Mouse (Mus musculus): ENCODE measurements at regions not wholly inside any gene's neighbourhood (a gene's known extent, or its start where the extent isn't known, plus 50 kb on each side); places are given as distances from the start of the nearest gene placed in this dataset.

DNA sequence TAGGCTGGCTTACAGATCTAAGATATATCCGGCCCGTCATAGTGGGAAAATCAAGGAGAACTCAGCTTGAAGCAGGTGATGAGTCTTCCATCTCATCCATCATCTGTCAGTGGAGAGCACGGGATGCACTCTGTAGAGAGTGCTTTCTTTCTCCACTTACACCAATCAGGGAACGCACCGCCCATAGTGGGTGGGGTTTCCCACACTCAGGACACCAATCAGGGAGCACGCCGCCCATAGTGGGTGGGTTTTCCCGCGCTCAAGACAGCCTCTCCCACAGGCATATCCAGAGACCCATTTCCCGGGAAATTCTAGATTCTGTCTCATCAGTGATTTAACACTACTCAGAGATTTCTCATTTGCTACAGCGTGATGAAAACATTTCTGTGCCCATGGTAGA, 83.5 kb upstream of the Sorcs3 start:
- no peak overlapping the region for H3K4me3 ChIP-seq (replicated peaks; ENCODE audit: insufficient read depth, low read depth, low read length)
- H3K27ac ChIP-seq (ENCODE audit: insufficient read depth, low read length), result no peak overlapping the region
- H3K27me3 ChIP-seq (ENCODE audit: control insufficient read depth, insufficient read depth, low read length), result no peaks in the 10 kb centered on the region
- H3K4me1 ChIP-seq (ENCODE audit: control insufficient read depth, insufficient read depth, low read length), result no peaks in the 10 kb centered on the region
- TF ChIP-seq CTCF (IDR thresholded peaks at IDR 0.05; ENCODE audit: borderline replicate concordance, insufficient read depth, low read depth, low read length) (no peak), POLR2A (IDR thresholded peaks at IDR 0.05; ENCODE audit: borderline replicate concordance, insufficient read depth, low read length) (no peak)
- DNase-seq, result no peak
- 90% methylated on average over 11 of the region's 11 CpGs for WGBS

DNA sequence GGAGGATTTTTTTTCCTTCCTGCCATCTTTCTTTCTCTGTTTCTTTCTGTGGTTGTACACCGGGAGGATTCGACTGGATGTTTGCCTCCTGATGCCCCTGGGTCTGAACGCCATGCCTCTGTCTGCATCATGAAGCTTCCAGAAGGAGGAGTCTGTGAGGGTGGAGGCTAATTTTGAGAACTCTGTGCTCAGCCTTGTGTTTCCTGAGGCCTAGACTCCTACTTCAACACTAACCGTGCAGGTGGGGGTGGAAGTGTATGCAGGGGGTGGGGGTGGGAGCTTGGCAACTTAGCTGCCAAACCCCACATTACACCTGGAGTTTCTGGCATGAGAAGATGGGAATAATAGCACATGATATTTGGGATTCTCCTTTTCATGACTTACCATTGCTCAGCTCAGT, 82.0 kb upstream of the Sorcs3 start:
- 66% methylated on average over 4 of the region's 4 CpGs for WGBS
- H3K27me3 ChIP-seq (ENCODE audit: control insufficient read depth, insufficient read depth, low read length), result no peaks in the 10 kb centered on the region
- no peak overlapping the region for H3K4me3 ChIP-seq (replicated peaks; ENCODE audit: insufficient read depth, low read depth, low read length)
- H3K4me1 ChIP-seq (ENCODE audit: control insufficient read depth, insufficient read depth, low read length), result no peaks in the 10 kb centered on the region
- TF ChIP-seq CTCF (IDR thresholded peaks at IDR 0.05; ENCODE audit: borderline replicate concordance, insufficient read depth, low read depth, low read length), result no peak
- TF ChIP-seq POLR2A (IDR thresholded peaks at IDR 0.05; ENCODE audit: borderline replicate concordance, insufficient read depth, low read length), result no peak
- no peak overlapping the region for H3K27ac ChIP-seq (ENCODE audit: insufficient read depth, low read length)
- no peak for DNase-seq

DNA sequence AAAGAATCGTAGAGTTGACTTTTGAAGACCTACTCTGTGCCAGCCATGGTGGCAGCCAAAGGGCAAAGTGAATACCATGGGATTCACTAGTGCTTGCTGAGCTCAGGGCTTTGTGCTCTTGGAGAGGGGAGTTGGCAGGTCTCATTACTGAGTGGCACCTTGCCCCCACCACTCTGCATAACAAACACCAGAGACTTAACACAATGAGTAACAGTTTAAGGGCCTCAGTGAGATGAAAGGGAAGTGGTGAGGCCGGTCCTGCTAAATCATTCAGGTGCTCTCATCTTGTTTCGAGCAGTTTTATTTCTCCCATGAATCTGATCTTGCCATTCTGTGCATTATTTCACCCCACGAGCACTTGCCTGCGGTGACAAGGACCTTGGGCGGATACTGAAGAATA, 80.1 kb upstream of the Sorcs3 start:
- Histone ChIP-seq H3K27ac (ENCODE audit: insufficient read depth, low read length) (no peak overlapping the region), H3K27me3 (ENCODE audit: control insufficient read depth, insufficient read depth, low read length) (no peaks in the 10 kb centered on the region), H3K4me3 (replicated peaks; ENCODE audit: insufficient read depth, low read depth, low read length) (no peak overlapping the region), H3K4me1 (ENCODE audit: control insufficient read depth, insufficient read depth, low read length) (no peaks in the 10 kb centered on the region)
- WGBS, result 91% methylated on average over 6 of the region's 6 CpGs
- no peak for DNase-seq
- TF ChIP-seq POLR2A (IDR thresholded peaks at IDR 0.05; ENCODE audit: borderline replicate concordance, insufficient read depth, low read length) (no peak), CTCF (IDR thresholded peaks at IDR 0.05; ENCODE audit: borderline replicate concordance, insufficient read depth, low read depth, low read length) (no peak)

DNA sequence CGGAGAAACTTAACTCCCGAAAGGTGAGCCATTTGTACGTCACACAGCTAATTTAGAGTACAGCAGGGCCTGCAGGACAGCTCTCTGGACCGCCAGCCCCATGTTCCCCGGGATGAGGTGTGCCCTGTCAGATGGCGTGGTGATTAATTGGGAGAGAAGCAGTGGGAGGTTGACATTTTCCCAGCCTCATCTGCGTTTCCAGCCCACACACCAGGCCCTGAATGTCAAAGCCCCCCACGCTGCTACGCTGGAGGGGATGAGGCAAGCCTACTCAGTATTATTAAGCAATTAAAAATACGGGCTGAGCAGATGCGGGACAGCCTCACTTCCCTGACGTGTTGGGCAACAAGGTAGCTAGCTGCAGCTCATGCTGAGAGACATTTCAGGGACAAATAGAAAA, 77.7 kb upstream of the Sorcs3 start:
- no peaks in the 10 kb centered on the region for H3K27me3 ChIP-seq (ENCODE audit: control insufficient read depth, insufficient read depth, low read length)
- H3K27ac ChIP-seq (ENCODE audit: insufficient read depth, low read length), result no peak overlapping the region
- no peaks in the 10 kb centered on the region for H3K4me1 ChIP-seq (ENCODE audit: control insufficient read depth, insufficient read depth, low read length)
- TF ChIP-seq CTCF (IDR thresholded peaks at IDR 0.05; ENCODE audit: borderline replicate concordance, insufficient read depth, low read depth, low read length), result no peak
- TF ChIP-seq POLR2A (IDR thresholded peaks at IDR 0.05; ENCODE audit: borderline replicate concordance, insufficient read depth, low read length), result no peak
- 45% methylated on average over 12 of the region's 12 CpGs for WGBS
- no peak overlapping the region for H3K4me3 ChIP-seq (replicated peaks; ENCODE audit: insufficient read depth, low read depth, low read length)
- DNase-seq, result no peak

DNA sequence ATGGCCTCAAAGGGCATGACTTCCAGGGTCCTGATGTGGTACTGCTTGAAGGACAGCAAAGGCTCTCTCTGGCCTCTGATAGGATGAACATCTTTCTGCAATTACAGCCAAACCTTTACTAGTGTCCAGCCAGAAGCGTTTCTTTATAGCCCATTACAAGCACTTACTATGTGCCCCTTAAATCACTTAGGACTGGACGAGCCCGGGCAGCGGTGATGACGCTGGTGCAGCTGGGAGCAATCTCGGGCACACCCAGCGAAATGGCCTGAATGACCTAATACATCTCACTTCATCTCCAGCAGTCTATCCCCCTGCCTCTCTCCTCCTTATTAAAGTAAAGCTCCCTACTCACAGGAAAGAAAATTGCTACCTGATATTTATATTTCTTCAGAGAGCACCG, 69.6 kb upstream of the Sorcs3 start:
- no peak for DNase-seq
- H3K4me1 ChIP-seq (ENCODE audit: control insufficient read depth, insufficient read depth, low read length), result no peaks in the 10 kb centered on the region
- H3K27me3 ChIP-seq (ENCODE audit: control insufficient read depth, insufficient read depth, low read length), result no peaks in the 10 kb centered on the region
- TF ChIP-seq CTCF (IDR thresholded peaks at IDR 0.05; ENCODE audit: borderline replicate concordance, insufficient read depth, low read depth, low read length) (no peak), POLR2A (IDR thresholded peaks at IDR 0.05; ENCODE audit: borderline replicate concordance, insufficient read depth, low read length) (no peak)
- no peak overlapping the region for H3K27ac ChIP-seq (ENCODE audit: insufficient read depth, low read length)
- H3K4me3 ChIP-seq (replicated peaks; ENCODE audit: insufficient read depth, low read depth, low read length), result no peak overlapping the region
- WGBS, result 92% methylated on average over 8 of the region's 8 CpGs

DNA sequence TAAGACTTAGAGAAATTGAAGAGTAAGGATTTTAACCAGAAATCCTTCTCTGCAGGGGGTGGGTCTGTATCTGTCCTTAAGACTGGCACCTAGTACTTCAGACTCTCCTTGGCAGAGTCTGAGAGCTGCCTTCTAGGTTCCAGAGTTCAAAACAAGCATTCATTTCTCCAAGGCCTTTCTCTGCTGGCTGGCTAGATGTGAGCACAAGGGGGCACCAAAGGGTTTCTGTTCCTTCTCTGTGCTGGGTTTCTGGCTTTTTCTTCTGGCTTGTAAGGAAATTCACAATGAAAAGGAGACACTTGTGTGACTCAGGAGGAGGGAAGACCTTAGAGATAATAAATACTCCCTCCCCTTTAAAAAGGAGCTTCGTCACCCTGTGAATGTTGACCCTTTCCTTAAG, 61.7 kb upstream of the Sorcs3 start:
- 7% methylated on average over 1 of the region's 1 CpGs for WGBS
- Histone ChIP-seq H3K27me3 (ENCODE audit: control insufficient read depth, insufficient read depth, low read length) (no peaks in the 10 kb centered on the region), H3K4me1 (ENCODE audit: control insufficient read depth, insufficient read depth, low read length) (no peaks in the 10 kb centered on the region), H3K27ac (ENCODE audit: insufficient read depth, low read length) (no peak overlapping the region), H3K4me3 (replicated peaks; ENCODE audit: insufficient read depth, low read depth, low read length) (no peak overlapping the region)
- TF ChIP-seq CTCF (IDR thresholded peaks at IDR 0.05; ENCODE audit: borderline replicate concordance, insufficient read depth, low read depth, low read length) (0 out of 2 replicates have a peak, but pooled peaks have one; percentile 22), POLR2A (IDR thresholded peaks at IDR 0.05; ENCODE audit: borderline replicate concordance, insufficient read depth, low read length) (no peak)
- DNase-seq, result peak; percentile 6 to 10

Measured in cerebellum, adult 2 months (tissue).